Mouse (Mus musculus) midbrain, postnatal 0 days (tissue): Measurements from ENCODE around the gene Glipr2. TPM values are rescaled to one million over a fixed set of nuclear protein-coding genes. Genes with fewer than 3 reads are reported as not detected.
A peak's percentile ranks its signal among the peaks of the same experiment; 100 is the strongest.

Experiments
- ATAC-seq: fragments of 200-750 bp; cut with Nextera tagmentation; 2 replicates; pipeline ENCODE4 v1.8.0; 2017; ENCODE audit warnings: moderate number of reproducible peaks, mild to moderate bottlenecking, moderate TSS enrichment, moderate library complexity; ENCODE audit not compliant: low FRiP score
- DNase-seq: peaks from one replicate; pipeline ENCODE4 v3.0.0-alpha.2; 2015; ENCODE audit warnings: low spot score
- H3K27ac ChIP-seq: fragments of 300-500 bp; sonication (generic); 2 replicates; pipeline ENCODE4 v1.5.1; 2014; ENCODE audit warnings: low read depth, mild to moderate bottlenecking, low read length, mixed read lengths
- H3K27me3 ChIP-seq: fragments of 300-500 bp; sonication (generic); 2 replicates; pipeline ENCODE4 v1.6.1; 2014; ENCODE audit warnings: low read length, control low read depth, mixed read lengths; ENCODE audit not compliant: insufficient read depth
- H3K36me3 ChIP-seq: fragments of 300-500 bp; sonication (generic); 2 replicates; pipeline ENCODE4 v1.6.1; 2014; ENCODE audit warnings: low read length, control low read depth, mixed read lengths; ENCODE audit not compliant: insufficient read depth
- H3K4me1 ChIP-seq: fragments of 300-500 bp; sonication (generic); 2 replicates; pipeline ENCODE4 v1.6.1; 2014; ENCODE audit warnings: mild to moderate bottlenecking, control low read depth, antibody characterized with exemption, low read length, mixed read lengths; ENCODE audit not compliant: insufficient read depth
- H3K4me2 ChIP-seq: fragments of 300-500 bp; sonication (generic); 2 replicates; pipeline ENCODE4 v1.6.1; 2014; ENCODE audit warnings: low read depth, mild to moderate bottlenecking, low read length, mixed read lengths; ENCODE audit not compliant: poor library complexity, severe bottlenecking
- H3K4me3 ChIP-seq: fragments of 300-500 bp; sonication (generic); 2 replicates; pipeline ENCODE4 v1.5.1; 2014; ENCODE audit warnings: low read depth, mild to moderate bottlenecking, low read length, moderate library complexity
- H3K9ac ChIP-seq: fragments of 300-500 bp; sonication (generic); replicated peaks from 2 replicates; pipeline ENCODE4 v1.6.1; 2014; ENCODE audit warnings: mild to moderate bottlenecking, low read length, moderate library complexity, mixed read lengths; ENCODE audit not compliant: poor library complexity, severe bottlenecking
- H3K9me3 ChIP-seq: fragments of 300-500 bp; sonication (generic); 2 replicates; pipeline ENCODE4 v1.6.1; 2016; ENCODE audit warnings: low read length, control low read depth
- CTCF ChIP-seq: IDR thresholded peaks from 2 replicates; pipeline ENCODE4 v1.5.1; 2016; ENCODE audit warnings: antibody characterized with exemption, mild to moderate bottlenecking
- WGBS: fragments of 180-500 bp; shearing (Covaris S2); extraction: QIAGEN DNeasy Blood & Tissue Kit; methylation state at CpG from one replicate; pipeline ENCODE4 v1.1.7; 2014; 5-methylcytosine and 5-hydroxymethylcytosine counted together
- polyA plus RNA-seq: library from polyadenylated mRNA; unstranded; fragments of >200 nt; fragmentation: Nextera tagmentation; extraction: Ambion mirVana; gene quantifications from 2 replicates; pipeline ENCODE4 v1.2.1, GENCODE M21; 2015
- total RNA-seq: library from RNA; depleted of rRNA; stranded (reverse); fragments of >200 nt; gene quantifications from 2 replicates; pipeline ENCODE4 v1.2.3, GENCODE M21; 2014

Glipr2 gene
- total and polyA plus RNA-seq, 2 experiments from 2014 or later: 16.5 to 18.2 TPM

DNA sequence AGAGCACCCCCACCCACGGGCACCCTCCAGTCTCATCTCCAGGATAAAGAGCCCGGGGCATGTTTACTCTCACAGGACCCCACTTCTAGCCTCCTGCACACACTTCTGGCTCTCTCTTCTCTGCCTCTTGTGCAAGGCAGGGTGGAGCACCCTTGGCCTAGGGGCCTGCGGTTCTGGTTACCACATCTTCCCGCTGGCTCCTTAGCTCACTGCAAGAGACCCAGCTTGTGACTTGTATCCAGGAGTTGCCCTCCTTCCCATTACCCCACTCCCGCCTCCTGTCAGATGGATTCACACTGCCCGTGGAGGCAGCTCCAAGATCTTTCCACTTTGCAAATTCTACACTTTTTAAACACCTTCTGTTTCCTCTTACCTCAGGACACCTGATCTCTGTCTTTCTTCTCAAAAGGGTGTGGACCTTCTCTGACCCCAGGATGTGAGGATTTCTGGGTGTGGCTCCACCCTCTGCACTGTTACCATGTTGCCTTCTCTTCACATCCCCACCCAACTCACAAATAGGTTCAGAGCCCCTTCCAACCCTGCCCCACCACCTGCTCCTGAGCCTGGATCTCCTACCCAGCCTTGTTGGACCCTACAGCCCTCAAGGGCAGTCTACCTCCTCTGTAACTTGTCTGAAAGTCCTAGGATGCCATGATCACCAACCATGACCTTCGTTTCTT, 8.8 kb downstream of the Glipr2 start:
- 79% methylated on average over 7 of the region's 7 CpGs for WGBS
- Histone ChIP-seq H3K9ac (no peak overlapping the region), H3K27me3 (no peaks in the 10 kb centered on the region), H3K4me3 (no peak overlapping the region), H3K4me2 (no peak overlapping the region), H3K9me3 (no peaks in the 10 kb centered on the region), H3K4me1 (no peaks in the 10 kb centered on the region), H3K36me3 (no peaks in the 10 kb centered on the region), H3K27ac (no peak overlapping the region)
- DNase-seq: no peak
- no peak for TF ChIP-seq CTCF
- ATAC-seq: no peak

DNA sequence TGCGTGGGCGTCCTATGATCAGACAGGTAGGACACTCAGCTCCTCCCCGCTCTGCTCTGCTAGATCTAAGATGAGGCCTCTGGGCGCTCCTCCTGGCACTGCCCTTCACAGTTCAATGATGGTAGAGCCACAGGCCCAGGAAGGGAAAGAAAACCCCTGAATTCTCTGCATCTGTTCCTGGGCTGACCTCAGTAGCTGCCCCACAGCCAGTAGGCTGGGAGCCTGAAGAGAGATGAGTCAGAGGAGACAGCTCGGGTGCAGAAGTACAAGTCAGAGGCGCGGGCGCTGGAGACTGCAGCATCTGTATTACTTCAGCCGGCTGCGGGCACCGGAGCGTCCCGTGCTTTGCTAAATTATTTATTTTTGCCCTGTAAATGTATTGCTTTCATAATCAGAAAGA, 11.4 kb downstream of the Glipr2 start:
- H3K4me3 ChIP-seq: no peak overlapping the region
- H3K4me2 ChIP-seq: no peak overlapping the region
- H3K27me3 ChIP-seq: no peaks in the 10 kb centered on the region
- no peak for TF ChIP-seq CTCF
- no peaks in the 10 kb centered on the region for H3K36me3 ChIP-seq
- ATAC-seq: no peak
- H3K4me1 ChIP-seq: no peaks in the 10 kb centered on the region
- no peaks in the 10 kb centered on the region for H3K9me3 ChIP-seq
- WGBS: 44% methylated on average over 13 of the region's 13 CpGs
- no peak for DNase-seq
- no peak overlapping the region for H3K27ac ChIP-seq
- no peak overlapping the region for H3K9ac ChIP-seq

DNA sequence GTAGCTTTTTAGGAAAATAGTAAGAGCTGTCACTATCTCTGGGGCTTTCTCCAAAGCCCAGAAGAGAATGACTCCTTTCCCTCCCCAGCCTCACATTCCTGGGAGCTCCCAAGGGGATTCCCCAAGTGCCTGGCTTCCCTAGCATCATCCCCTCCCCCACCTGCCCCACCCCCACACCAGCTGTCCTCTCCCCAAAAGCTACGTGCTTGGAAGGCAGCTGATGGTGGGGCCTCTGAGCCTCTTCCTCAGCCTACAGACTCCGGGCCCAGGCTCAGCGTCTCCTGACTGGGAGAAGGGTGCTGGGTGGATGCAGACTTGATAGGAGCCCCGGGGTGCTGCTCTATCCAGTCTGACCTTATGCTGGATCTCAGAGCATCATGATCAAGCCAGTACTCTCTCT, 12.2 kb downstream of the Glipr2 start:
- H3K36me3 ChIP-seq: no peaks in the 10 kb centered on the region
- no peak for ATAC-seq

DNA sequence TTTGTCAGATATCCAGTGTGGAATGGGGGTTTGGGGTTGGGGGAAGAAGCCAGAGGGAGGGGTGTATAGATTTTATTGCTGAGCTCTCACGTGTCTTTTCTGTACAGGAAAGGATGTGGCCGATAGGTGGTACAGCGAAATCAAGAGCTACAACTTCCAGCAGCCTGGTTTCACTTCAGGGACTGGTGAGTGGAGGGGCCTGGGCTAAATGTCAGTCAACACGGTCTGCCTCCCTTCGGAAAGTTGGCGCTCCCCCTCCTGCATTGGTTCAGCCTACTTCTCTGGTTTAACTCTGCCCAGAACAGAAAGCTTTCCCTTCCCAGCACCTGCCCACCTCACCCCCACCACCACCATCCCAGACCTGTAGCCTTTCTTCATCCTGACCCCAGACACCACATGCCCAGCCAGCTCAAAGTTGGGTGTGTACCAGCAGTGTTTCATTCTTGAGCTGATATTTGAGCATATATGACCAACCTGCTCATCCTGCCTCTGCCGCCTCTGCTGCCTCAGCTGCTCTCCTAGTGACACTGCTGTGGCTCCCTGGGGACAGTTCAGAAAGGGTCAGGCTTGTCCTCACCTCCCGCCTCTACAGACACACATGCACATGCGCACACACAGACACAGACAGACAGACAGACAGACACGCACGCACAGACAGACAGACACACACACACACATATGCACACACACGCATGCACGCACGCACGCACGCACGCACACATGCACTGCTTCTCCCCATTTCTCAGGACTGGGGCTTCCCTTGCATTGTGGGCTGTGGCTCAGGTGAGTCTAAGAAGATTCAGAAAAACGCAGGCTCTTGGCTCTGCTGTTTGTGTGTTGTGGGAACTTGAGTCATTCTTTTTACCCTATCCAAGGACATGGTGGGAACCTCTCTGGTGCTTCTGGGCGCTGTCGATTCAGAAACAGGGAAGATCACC, 13.5 kb downstream of the Glipr2 start:
- H3K27ac ChIP-seq: no peak overlapping the region
- no peaks in the 10 kb centered on the region for H3K4me1 ChIP-seq
- 86% methylated on average over 20 of the region's 20 CpGs for WGBS
- TF ChIP-seq CTCF: no peak
- ATAC-seq: no peak
- no peaks in the 10 kb centered on the region for H3K9me3 ChIP-seq
- H3K27me3 ChIP-seq: no peaks in the 10 kb centered on the region
- H3K4me3 ChIP-seq: no peak overlapping the region
- no peaks in the 10 kb centered on the region for H3K36me3 ChIP-seq
- H3K9ac ChIP-seq: no peak overlapping the region
- DNase-seq: no peak
- no peak overlapping the region for H3K4me2 ChIP-seq

More for the DNA sequence above, 12.2 kb downstream of the Glipr2 start:
- Histone ChIP-seq H3K9ac (no peak overlapping the region), H3K27me3 (no peaks in the 10 kb centered on the region), H3K27ac (no peak overlapping the region), H3K4me1 (no peaks in the 10 kb centered on the region), H3K4me3 (no peak overlapping the region), H3K4me2 (no peak overlapping the region), H3K9me3 (no peaks in the 10 kb centered on the region)
- no peak for TF ChIP-seq CTCF
- WGBS: 23% methylated on average over 3 of the region's 4 CpGs
- peak; percentile 25 for DNase-seq

DNA sequence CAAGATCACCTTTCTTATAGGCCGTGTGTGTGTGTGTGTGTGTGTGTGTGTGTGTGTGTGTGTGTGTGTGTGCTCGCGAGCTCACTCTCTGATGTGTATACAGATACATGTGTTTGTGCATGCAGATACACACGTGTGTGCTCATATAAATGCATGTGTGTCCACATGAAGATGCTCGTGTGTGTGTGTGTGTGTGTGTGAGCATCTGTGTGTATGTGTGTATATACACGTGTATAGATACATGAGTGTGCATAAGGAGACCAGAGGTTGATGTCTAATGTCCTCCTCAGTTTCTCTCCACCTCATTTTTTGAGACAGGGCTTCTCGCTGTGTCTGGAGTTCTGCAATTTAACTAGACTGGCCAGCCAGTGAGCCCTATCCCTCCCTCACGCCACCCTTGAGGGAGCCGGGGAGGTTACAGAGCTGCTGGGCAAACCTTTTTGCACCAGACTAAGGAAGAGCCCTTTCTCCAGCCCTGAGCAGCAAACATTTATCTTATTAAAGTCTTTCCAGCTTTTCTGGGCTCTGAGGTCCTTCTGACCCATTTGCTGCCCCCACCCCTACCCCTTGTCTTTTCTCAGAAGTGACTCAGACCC, 14.4 kb downstream of the Glipr2 start:
- no peak overlapping the region for H3K9ac ChIP-seq
- 73% methylated on average over 9 of the region's 9 CpGs for WGBS
- no peaks in the 10 kb centered on the region for H3K4me1 ChIP-seq
- H3K4me3 ChIP-seq: no peak overlapping the region
- no peaks in the 10 kb centered on the region for H3K27me3 ChIP-seq
- no peak for TF ChIP-seq CTCF
- no peak overlapping the region for H3K4me2 ChIP-seq
- ATAC-seq: no peak
- H3K9me3 ChIP-seq: no peaks in the 10 kb centered on the region
- H3K27ac ChIP-seq: no peak overlapping the region
- H3K36me3 ChIP-seq: no peaks in the 10 kb centered on the region
- no peak for DNase-seq
